Mouse (Mus musculus) E14TG2a.4 (cell line): ENCODE results near the gene Trim28.

Source experiments
- H3K27me3 ChIP-seq: 2 replicates; pipeline ENCODE4 v1.6.1; 2014; ENCODE audit warnings: low read length, control low read depth; ENCODE audit not compliant: insufficient read depth
- H3K36me3 ChIP-seq: 2 replicates; pipeline ENCODE4 v1.6.1; 2014; ENCODE audit warnings: low read length, control low read depth; ENCODE audit not compliant: insufficient read depth
- H3K4me1 ChIP-seq: replicated peaks from 2 replicates; pipeline ENCODE4 v1.6.1; 2014; ENCODE audit warnings: low read depth, low read length, control low read depth
- H3K4me3 ChIP-seq: replicated peaks from 2 replicates; pipeline ENCODE4 v1.5.1; 2014; ENCODE audit warnings: mild to moderate bottlenecking, low read length
- H3K9me3 ChIP-seq: 2 replicates; pipeline ENCODE4 v1.6.1; 2014; ENCODE audit warnings: low read length, control low read depth
- CTCF ChIP-seq: conservative IDR thresholded peaks from 2 replicates; pipeline ENCODE4 v1.5.1; 2014; ENCODE audit warnings: low read length
- NANOG ChIP-seq: IDR thresholded peaks from 2 replicates; pipeline ENCODE4 v1.6.1; 2014; ENCODE audit warnings: borderline replicate concordance, low read length, mixed read lengths
- POU5F1 ChIP-seq: IDR thresholded peaks from 2 replicates; pipeline ENCODE4 v1.6.1; 2014; ENCODE audit warnings: low read length, borderline replicate concordance

Trim28 gene

DNA sequence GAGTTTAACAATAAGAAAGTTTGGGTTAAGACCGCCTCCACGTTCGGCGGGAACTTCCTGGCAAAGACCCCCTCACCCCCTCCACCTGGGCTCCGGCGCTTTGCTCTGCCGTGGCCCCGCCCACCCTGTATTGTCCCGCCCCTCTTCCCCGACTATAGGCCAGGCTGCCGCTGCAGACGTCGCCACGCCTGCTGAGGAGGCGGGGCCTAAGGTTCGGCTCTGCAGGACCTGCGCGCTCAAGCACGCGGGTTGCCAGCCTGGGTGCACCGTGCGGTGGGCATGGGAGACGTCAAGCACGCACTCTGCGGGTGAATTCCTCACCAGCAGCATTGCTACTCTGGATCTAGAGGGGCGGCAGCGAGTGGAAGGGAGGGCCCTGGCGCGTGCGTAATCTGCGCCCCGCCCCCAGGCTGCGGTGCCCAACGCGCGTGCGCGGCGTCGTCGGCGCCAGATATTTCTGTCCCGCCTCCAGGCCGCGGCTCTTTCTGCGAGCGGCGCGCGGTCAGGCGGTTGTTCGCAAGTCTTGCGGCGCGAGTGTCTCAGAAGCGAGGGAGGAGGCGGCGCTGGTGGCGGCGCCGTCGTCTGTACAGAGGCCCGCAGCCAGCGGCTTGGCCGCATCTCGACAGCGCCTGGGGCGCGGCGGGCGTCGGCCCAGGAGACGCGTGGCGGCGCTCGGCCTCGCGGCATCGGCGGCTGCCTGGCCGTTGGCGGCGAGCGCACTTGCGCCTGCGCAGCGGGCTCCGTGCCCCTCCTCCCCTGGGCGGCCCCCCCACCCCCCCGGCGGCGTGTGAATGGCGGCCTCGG lies 25.2 kb downstream of the Trim28 start:
- peak overlapping the region; percentile 100 for H3K4me3 ChIP-seq
- peaks cover 54% of the 10 kb centered on the region for H3K4me1 ChIP-seq
- TF ChIP-seq NANOG (no peak), POU5F1 (no peak)
- no peaks in the 10 kb centered on the region for H3K9me3 ChIP-seq
- H3K27me3 ChIP-seq, result no peaks in the 10 kb centered on the region
- H3K36me3 ChIP-seq, result peaks cover 43% of the 10 kb centered on the region

DNA sequence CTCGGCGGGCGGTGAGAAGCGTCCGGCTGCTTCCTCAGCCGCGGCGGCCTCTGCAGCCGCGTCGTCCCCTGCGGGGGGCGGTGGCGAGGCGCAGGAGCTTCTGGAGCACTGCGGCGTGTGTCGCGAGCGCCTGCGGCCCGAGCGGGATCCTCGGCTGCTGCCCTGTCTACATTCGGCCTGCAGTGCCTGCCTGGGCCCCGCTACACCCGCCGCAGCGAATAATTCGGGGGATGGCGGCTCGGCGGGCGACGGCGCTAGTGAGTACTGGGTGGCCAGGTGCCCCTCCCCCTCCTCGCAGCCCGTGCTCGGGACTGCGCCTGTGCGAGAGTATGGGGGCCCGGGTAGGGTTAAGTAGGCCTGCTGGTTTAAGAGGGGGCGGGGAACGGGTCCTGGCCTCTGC lies 25.9 kb downstream of the Trim28 start:
- no peaks in the 10 kb centered on the region for H3K9me3 ChIP-seq
- peaks cover 55% of the 10 kb centered on the region for H3K4me1 ChIP-seq
- no peaks in the 10 kb centered on the region for H3K27me3 ChIP-seq
- peak overlapping the region; percentile 100 for H3K4me3 ChIP-seq
- TF ChIP-seq POU5F1 (no peak), NANOG (no peak), CTCF (no peak)
- peaks cover 49% of the 10 kb centered on the region for H3K36me3 ChIP-seq

DNA sequence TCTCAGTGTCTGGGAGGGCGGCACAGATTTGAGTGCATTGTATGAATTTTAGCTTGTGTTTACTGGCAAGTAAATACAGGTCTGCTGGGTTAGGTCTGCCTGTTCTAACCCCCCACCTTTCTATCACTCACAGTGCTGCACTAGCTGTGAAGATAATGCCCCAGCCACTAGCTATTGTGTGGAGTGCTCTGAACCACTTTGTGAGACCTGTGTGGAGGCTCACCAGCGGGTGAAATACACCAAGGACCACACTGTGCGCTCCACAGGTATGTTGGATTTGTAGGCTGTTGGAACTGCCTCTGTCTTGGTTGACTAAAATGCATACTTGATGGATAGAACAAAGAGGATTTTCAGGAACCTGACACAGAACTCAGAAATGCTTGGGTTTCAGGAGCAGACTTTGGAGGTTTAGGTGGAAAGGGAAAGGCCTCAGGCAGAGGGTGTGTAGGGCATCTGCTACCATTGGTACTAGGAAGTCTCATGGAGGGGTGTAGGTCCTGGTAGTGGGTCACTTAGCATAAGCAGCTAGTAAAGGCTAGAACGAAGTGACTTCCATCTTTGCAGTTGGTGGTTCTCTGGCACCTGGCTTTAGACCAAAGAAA lies 26.7 kb downstream of the Trim28 start:
- Histone ChIP-seq H3K4me1 (peaks cover 59% of the 10 kb centered on the region), H3K36me3 (peaks cover 57% of the 10 kb centered on the region), H3K27me3 (no peaks in the 10 kb centered on the region), H3K9me3 (no peaks in the 10 kb centered on the region), H3K4me3 (peak overlapping the region; percentile 100)
- TF ChIP-seq POU5F1 (no peak), NANOG (no peak), CTCF (no peak)

DNA sequence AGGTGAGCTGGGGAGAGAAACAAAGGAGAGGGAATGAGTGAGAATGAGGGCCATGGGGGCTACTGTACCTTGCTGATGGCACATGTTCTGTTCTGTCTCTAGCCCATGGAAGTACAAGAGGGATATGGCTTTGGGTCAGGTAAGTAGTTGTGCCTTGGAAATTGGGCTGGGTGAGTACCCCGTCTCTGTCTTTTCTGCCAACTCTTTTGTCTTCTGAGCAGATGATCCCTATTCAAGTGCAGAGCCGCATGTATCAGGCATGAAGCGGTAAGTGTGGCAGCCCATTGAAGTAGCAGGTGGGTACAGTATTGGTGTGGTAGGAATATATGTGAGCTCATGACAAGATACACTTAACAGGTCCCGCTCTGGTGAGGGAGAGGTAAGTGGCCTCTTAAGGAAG lies 30.1 kb downstream of the Trim28 start:
- H3K9me3 ChIP-seq, result no peaks in the 10 kb centered on the region
- H3K27me3 ChIP-seq, result no peaks in the 10 kb centered on the region
- TF ChIP-seq POU5F1, result no peak
- TF ChIP-seq NANOG, result no peak
- TF ChIP-seq CTCF, result no peak

DNA sequence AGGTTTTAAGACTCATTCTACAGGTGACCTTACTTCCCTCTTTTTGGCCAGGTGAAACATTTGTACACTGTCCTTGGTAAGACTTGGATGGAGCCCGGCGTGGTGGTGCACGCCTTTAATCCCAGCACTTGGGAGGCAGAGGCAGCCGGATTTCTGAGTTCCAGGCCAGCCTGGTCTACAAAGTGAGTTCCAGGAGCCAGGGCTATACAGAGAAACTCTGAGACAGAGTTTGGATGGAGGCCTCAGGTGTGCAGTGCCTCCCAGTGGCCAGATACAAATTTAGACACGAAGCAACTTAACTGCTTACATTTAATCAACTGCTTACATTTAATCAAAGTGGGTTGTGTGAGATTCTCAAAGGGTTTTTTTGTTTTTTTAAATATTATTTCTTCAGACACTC lies 32.2 kb downstream of the Trim28 start:
- no peaks in the 10 kb centered on the region for H3K27me3 ChIP-seq
- no peak for TF ChIP-seq POU5F1
- TF ChIP-seq CTCF, result peak; percentile 37
- TF ChIP-seq NANOG, result no peak
- no peaks in the 10 kb centered on the region for H3K9me3 ChIP-seq
- peaks cover 92% of the 10 kb centered on the region for H3K4me1 ChIP-seq
- H3K36me3 ChIP-seq, result peaks cover 93% of the 10 kb centered on the region
- no peak overlapping the region for H3K4me3 ChIP-seq

More for the DNA sequence above, 30.1 kb downstream of the Trim28 start:
- Histone ChIP-seq H3K36me3 (peaks cover 91% of the 10 kb centered on the region), H3K4me3 (peak overlapping the region; percentile 100), H3K4me1 (peaks cover 77% of the 10 kb centered on the region)

DNA sequence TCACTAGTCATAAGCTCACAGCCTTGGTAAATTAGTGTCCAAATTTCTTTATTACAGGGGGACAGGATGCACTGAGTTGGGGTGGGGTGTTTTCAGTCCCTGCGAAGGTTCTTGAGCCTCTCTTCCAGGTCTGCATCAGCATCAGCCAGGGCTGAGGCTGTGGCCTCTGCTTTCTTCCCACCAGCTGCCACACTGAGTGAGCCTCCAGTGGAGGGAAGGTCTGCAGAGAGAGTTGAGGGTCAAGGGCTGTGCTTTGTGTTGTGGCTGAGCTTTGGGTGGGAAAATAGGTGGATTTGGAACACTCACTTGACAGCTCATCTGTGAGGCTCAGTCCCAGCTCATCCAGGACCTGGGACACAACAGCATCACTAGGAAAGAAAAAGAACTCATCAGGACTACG lies 33.1 kb downstream of the Trim28 start:
- H3K9me3 ChIP-seq, result no peaks in the 10 kb centered on the region
- TF ChIP-seq NANOG (no peak), CTCF (no peak), POU5F1 (no peak)
- H3K4me1 ChIP-seq, result peaks cover 93% of the 10 kb centered on the region
- no peaks in the 10 kb centered on the region for H3K27me3 ChIP-seq
- peaks cover 93% of the 10 kb centered on the region for H3K36me3 ChIP-seq
- H3K4me3 ChIP-seq, result peak overlapping the region; percentile 89; the same call in 1 of the 2 replicates

DNA sequence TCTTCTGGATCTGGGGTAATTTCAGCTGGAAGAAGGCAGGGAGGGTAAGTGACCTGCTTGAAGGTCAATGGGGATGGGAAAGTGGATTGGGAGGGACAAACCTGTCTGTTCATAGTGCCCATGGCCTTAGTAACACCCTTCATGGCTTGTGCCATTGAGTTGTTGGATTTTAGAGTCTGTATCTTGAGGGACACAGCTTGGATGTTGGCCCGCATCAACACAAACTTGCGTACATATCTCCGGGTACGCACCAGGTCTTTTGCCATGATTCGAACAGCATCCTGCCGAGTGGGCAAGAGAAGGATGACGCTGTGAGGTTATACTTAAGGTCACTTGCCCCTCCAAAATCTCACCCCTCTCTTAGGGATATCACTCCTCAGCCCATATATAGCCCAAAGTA lies 33.6 kb downstream of the Trim28 start:
- no peak for TF ChIP-seq NANOG
- TF ChIP-seq POU5F1, result no peak
- no peak for TF ChIP-seq CTCF
- Histone ChIP-seq H3K4me3 (peak overlapping the region; percentile 89), H3K27me3 (no peaks in the 10 kb centered on the region), H3K4me1 (peaks cover 89% of the 10 kb centered on the region), H3K36me3 (peaks cover 88% of the 10 kb centered on the region), H3K9me3 (no peaks in the 10 kb centered on the region)

DNA sequence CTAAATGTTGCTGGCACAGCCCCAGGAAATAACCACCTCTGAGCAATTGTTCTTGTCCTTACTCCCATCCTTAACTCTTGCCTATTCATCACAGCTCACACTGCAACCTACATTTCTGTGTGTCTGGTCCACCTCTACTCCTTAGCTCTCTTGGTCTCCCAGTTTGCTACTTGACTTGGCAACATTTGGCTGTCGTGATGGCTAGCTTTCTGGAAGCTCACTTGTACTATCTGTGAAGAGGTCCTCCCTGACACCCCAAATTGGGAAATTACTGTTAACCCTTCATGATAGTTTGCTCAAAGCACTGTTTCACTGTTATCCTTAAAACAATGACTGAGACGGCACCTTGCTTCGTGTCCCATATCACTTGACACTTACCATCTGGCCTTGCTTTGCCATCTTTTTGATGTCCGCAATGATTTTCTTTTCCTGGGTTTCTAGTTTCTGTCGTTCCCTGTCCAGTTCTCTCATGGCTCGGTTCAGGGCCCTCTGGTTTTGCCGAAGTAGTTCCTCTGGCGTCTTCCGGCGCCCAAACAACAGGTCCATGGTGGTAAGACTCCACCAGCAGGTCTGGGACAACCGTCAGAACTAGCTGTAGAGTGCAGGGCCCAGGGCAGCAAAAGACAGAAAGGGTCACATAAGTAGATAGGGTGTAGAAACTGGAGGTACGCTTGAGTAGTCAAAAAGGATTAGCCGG lies 34.7 kb downstream of the Trim28 start:
- Histone ChIP-seq H3K27me3 (no peaks in the 10 kb centered on the region), H3K4me3 (peak overlapping the region; percentile 89), H3K9me3 (no peaks in the 10 kb centered on the region), H3K36me3 (peaks cover 78% of the 10 kb centered on the region), H3K4me1 (peaks cover 78% of the 10 kb centered on the region)
- no peak for TF ChIP-seq NANOG
- no peak for TF ChIP-seq CTCF
- no peak for TF ChIP-seq POU5F1
